Mouse (Mus musculus): ENCODE measurements around the gene Cavin2.

The Cavin2 gene

DNA sequence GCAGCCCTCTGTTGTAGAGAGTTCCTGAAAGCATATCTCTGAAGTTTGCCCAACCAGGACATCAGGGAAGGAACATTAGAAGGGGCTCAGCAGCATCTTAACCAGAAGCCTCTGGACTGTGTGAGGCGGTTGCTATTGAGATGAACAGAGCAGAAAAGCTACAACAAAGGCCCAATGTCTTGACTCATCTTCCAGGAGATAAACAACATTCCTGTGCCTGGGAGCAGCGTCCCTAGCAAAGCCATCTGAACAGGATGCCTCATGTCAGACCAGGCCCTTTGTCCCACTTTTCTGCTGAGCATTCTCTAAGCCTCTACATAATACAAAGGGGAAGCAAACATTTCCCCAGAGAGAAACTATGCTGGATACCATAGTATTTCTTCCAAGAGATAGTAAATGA lies 26.6 kb downstream of the Cavin2 start:
- no peak for DNase-seq (ENCODE audit: low spot score)

DNA sequence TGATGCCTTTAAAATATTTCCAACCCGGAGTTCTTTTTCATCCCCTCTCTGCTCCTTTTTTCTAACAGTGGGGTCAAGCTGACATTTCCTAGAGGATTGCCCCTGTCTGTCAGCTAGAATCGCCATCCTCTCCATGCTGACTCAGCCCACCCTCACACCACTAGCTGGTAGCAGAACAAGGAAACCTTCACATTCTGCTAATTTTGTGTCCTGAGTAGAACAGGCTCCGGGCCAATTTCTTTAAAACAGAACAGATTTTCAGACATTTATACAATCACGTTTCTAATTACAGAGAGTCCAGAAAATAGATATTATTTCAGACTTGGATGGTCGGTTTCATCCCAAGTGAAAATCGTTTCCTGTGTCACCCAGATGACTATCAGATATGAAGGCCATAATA lies 34.6 kb downstream of the Cavin2 start:
- DNase-seq (ENCODE audit: low spot score), result no peak

DNA sequence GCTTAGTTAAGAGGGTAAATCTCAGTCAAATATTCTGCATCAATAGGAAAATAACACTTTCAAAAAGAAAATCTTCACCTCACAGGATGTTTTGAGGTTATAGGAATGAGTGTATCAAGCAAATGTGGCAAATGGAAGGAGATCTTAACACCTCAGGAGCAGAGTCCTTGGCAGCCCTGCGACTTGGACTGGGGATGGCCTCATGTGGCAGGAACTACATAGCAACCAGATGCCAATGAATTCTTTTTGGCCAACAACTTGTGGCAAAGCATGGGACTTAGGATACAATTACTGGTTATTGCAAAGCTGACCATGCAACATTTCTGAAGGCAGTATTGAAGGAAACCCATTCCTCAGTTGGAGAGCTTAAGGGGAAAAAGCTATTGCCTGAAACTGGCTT lies 39.6 kb downstream of the Cavin2 start:
- no peak for DNase-seq (ENCODE audit: low spot score)

DNA sequence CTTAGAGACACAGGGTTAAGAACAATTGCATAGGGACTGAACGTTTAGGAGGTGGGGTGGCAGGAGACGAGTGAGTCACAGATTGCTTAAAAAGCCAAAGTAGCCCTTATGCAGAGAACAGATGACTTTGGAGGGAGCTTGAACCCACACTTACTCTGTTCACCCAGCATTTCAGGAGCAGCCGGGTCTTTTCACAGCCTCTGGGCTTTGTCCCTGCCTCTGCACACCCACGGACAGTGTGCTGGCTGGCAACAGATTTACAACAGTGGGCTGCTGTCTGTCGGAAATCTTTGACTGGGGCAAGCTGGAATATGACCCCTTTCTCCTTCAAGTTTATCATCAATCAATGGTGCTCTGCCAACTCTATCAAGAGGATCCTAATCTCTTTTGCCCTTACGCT lies 44.1 kb downstream of the Cavin2 start:
- no peak for DNase-seq (ENCODE audit: low spot score)

DNA sequence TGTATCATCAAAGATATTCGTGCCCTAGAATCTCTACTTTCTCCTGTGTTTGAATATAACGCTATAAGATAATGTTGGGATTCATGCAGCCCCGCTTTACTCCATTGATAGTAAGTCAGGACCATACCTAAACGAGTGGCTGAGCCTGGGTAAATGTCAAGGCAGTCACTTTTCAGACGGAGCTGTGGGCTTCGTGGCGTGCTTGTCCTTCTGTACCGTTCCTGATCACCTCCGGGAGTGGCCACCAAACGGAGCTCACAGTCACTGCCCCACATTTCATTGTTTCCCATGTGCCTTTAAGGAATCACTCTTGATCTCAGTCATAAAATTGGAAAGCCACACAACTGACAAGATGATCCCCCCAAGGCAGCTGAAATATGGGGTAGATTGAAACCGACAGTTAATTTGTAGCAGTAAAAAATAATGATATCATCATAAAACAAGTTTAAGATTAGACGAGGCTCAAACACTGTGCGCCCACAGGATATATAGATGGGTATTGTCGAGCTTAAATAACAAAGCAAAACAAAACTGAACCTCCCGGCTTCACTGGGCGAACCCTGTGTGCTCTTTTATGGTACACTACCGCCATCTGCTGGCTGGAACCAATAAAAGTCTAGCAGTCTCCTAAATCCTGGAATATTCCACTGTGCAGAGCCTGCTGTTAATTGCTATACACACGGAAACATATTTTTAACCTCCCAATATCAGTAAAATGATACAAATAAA lies 44.8 kb downstream of the Cavin2 start:
- peak; percentile 93 for DNase-seq (ENCODE audit: low spot score)

DNA sequence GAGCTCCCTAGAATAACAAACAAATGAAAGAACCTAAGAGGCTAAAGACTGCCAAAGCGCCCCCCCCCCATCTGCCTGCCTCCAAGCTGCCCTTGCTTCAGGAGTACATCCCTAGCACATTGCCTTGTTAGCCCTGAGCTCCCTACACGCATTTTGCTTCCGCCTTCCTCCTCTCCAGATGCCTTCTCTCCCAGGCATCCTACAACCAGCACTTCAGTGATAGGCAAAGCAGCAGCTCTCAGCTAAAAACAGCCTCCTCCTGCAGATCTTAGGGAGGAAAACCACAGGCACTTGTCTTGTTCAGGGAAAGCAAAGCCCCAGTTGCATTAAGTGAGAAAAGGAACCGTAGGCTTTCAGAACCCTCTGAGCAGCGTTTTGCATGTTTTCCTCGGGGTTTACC lies 45.4 kb downstream of the Cavin2 start:
- peak; percentile 40 for DNase-seq (ENCODE audit: low spot score)

DNA sequence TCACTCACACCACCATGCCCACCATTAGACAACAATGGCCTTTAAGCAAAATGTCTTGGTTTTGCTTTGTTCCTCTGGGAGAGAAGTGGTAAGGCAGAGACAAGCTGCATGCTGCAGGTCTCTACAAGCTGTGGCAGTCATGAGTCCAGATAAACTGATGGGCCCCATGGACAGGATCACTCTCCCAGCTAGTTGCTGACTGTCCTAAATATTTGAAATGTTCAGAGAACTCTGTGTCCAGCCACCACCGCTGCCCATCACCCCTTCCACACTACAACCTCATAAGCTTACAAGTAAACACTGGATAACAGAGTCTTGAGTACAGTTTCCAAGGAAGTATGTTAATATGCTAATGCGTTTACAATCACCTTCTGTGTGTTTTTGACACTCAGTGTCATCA lies 46.2 kb downstream of the Cavin2 start:
- DNase-seq (ENCODE audit: low spot score), result no peak

DNA sequence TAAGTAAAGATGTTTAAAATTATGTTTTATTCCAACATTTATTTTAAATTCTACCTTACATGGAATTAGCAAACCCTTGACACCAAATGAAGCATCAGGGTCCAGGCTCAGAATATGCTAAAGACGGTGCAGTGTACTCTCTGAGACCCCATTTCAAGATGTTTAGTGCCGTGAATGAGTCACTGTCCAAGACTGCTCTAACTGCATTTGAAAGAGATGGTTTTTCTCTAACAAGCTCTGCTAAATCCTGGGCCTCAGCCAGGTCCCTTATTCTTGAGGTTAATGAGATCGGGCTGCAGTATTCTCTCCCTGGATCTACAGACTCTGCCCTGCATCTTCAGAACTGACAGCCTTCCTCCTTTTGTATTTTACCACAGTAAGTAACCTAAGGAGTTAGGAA lies 55.2 kb downstream of the Cavin2 start:
- peak; percentile 58 for DNase-seq (ENCODE audit: low spot score)

DNA sequence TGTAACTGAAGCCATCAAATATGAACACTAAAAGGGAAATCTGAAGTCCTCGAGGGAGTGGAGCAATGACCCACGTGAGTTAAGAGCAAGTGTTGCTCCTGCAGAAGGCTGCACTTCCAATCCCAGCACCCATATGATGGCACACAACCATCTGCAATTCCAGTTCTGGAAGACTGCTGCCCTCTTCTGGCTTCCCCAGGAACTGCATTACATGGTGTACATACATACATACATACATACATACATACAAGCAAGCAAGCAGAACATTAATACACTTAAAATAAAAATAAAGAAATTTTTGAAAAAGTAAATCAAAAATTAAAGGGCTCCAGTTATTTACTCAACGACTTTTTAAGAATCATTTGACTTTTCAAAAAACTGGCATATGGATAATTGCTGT lies 58.7 kb downstream of the Cavin2 start:
- no peak for DNase-seq (ENCODE audit: low spot score)

DNA sequence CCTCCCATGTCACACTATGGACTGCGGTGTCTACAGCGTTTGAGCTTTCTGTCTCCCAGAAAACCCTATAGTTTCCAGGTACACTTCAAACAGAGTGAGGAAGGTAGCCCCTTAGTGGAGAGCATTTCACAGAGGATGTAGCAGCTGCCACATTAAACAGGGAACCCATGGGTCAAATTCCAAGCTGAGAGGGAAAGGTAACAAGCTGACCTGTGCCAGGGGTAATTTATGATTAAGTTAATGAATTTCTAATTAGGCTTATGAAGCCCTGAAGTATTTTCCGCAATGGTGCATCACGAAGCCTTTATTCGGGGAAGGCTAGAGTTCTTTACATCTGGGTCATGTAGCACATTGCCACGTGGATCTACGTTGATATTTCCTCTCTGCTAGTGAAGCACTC lies 59.7 kb downstream of the Cavin2 start:
- DNase-seq (ENCODE audit: low spot score), result no peak

DNA sequence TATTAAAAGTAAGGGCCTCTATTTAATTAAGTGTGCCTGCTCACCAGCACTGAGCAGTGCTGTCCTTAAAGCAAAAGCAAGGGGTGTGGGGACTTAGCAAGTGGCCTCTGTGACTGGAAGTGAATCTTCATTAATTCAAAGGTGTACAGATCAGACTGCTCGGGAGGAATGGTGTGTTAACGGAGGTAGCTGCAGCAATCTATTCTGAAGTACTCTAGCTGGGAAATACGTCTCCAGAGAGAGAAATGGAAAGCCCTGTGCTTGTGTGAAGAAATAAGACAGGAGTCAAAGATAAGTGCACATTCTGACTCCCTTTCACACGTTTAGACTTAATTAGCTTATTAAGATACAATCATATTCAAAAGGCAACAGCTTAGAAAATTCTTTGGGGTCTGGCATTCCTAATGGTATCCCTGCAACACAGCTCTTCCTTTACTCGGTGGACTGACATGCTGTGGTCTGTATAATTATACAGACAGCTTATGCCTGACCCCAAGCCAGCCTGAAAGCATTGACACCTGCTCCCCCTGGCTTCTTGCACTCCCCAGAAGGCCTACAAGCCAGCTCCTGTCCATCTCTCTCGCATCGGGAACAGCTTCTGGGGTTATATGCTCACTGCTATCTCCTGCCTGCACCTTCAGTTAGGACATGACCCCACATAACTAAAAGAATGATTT lies 60.5 kb downstream of the Cavin2 start:
- no peak for DNase-seq (ENCODE audit: low spot score)
